Mouse (Mus musculus): ENCODE measurements around the gene Wdr89.
"Not testable (repeated sequence)": the region's sequence is repeated elsewhere in the genome, so short reads cannot be mapped to it uniquely, and the experiment has no call there.

The Wdr89 gene

DNA sequence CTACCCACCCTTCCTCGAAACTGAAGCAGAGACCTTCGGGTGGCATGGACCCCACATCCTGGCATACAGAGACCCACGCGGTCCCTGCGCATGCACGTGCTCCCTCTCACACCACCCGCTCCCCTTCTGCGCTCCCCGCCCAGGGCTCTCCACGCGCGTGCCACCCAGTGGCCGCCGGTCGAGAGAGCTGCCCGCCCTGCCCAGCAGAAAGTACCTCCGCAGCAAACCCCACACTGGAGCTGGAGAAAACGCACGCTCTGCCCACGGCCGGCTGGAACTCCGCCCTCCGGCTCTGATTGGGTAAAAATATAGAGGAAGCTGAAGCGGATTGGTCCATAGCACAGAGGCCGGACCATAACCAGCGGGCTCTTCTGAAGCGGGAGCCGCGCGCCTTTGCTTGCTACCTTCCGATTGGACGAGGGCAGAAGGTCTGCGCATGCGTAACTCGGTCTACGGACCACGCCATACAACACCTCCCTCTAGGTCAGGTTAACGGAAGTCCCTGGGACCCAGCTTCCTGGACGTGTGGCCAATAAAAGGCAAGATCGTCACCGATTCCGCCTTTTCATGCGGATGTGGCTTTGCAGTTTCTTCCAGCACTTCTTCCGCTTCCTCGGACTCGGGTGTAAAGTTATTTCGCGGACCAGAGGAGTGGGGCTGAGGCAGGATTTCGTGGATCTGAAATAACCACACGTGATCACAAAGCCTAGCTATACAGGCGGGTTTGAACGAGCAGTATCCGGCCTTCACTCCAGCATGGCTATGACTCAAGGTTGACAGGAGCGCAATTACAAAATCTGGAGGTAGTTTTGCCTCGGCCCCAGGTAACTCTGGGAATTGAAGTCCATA is at the start of gene Wdr89:
TSS of gene Wdr89 (minus strand) at position 280 of the 849 bp plus-strand sequence.
- peak; percentile 100 for DNase-seq (ENCODE audit: low spot score)

DNA sequence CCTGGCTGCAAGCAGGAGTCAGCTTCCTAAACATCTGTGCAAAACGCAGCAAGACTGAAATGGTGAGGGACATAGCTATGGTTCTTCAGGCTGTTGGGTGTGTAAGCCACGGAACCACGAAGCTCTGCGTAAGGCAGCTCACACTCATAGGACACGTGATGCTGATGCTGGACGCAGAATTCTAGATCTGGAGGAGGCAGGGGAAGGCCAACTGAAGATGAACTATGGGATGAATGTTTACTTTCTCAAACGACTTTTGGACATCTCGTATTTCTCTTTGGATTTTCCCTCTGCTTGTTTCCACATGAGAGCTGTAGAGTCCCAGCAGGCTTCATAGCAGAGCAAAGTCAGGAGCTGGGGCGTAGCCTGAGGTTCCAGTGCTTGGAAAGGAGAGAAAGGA is 44.3 kb upstream of the Wdr89 start:
- no peak for DNase-seq (ENCODE audit: low spot score)

DNA sequence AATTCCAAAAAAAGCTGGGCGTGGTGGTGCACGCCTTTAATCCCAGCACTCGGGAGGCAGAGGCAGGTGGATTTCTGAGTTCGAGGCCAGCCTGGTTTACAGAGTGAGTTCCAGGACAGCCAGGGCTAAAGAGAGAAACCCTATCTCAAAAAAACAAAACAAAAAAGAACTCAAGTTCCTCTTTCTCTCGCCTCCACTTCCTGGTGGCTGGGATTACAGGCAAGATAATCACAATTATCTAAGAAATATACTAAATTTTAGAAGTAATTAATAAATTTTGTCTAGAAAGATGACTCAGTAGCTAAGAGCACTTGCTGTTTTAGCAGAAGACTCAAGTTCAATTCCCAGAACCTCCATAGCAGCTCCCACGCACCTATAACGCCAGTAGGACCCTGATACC is 43.6 kb upstream of the Wdr89 start:
- DNase-seq (ENCODE audit: low spot score): not testable (repeated sequence)

GRCm38 (mm10) chr12:75710596-75711376 is 41.4 kb upstream of the Wdr89 start:
- no peak for DNase-seq (ENCODE audit: low spot score)

GRCm38 (mm10) chr12:75709506-75709905 is 40.2 kb upstream of the Wdr89 start:
- DNase-seq (ENCODE audit: low spot score): no peak

GRCm38 (mm10) chr12:75706670-75707069 is 37.3 kb upstream of the Wdr89 start:
- no peak for DNase-seq (ENCODE audit: low spot score)

- DNase-seq (ENCODE audit: low spot score): no peak
These were observed 33.4 kb upstream of the Wdr89 start for GRCm38 (mm10) chr12:75702739-75703122.

DNA sequence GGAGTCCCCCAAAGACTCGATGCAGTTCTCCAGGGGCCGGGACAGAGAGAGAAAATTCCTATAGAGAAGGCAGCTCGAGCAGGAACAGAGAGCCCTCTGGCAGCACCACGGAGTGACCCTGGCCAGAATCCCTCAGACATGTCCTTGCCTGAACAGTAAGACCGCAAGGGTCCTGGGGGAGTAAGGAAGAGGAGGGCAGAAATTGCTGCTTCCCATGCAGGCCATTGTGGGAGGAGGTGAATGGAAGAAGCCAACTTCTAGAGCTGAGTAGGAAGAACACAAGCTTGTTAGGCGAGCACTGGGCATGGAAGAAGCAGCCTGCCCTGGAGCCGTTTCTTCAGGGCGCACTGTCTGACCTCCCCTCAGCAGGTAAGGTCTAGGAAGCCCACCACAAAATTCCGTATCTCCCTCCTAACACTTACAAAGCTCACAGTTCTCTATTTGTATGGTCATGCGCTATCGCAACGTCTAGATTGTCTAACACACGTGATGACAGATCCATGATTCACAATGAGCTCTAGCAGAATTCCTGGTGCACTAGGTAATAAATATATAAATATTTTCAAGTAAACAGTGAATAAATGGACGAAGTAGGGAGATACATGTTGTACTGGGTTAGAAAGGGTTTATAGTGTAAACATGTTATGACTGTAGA is 32.9 kb upstream of the Wdr89 start:
- DNase-seq (ENCODE audit: low spot score): no peak

DNA sequence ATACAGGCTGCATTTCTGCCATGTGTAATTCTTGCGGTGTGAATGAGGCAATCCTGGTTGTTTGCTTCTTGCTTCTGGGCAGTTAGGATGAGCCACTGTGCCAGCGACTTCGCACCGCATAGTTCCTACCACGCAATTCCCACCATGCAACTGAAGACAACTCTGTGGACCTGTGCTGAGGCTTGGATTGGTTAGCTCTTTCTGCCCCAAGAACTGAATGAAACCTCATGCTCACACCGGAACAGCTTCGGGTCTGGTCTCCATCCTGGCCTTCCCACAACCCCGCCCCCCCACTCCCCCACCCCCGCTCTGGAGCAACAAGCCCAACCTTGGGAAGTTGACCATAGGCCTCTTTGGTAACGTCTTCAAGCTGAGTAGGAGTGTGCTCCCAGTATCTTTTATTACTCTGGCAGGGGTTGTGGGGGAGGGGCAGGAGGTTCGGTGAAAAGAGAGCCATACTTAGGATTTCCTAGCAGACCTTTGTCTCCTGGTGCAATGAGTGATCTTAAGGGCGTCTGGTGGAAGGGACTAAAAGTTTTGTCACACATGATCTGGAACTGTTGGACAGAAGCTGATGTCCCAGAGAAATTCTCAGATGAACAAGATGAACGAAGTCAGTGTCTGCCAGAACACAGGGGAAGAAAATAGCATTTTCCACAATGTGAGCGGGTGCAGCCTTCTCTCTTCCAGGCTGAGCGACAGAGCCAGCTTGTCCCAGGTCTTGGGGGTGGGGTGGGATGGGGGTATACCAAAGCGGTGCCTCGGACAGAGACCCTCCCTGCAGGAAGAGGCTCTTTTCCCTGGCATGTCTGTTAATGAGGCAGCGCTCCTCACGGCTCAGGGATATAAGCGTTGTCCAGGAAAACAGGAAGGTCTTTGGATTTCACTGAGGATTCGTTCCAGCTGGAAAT is 32.1 kb upstream of the Wdr89 start:
- peak; percentile 25 for DNase-seq (ENCODE audit: low spot score)

DNA sequence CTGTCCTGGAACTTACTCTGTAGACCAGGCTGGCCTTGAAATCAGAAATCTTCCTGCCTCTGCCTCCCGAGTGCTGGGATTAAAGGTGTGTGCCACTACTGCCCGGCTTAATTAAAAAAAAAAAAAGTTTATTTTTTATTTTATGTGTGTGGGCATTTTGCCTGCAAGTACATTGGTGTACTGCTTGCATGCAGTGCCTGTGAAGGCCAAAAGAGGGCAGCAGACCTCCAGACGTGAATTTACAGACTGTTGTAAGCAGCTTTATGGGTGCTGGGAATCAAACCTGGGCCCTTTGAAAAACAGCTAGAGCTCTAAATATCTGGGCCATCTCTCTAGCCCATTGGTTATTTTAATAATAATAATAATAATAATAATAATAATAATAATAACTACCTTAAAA is 29.4 kb upstream of the Wdr89 start:
- no peak for DNase-seq (ENCODE audit: low spot score)

DNA sequence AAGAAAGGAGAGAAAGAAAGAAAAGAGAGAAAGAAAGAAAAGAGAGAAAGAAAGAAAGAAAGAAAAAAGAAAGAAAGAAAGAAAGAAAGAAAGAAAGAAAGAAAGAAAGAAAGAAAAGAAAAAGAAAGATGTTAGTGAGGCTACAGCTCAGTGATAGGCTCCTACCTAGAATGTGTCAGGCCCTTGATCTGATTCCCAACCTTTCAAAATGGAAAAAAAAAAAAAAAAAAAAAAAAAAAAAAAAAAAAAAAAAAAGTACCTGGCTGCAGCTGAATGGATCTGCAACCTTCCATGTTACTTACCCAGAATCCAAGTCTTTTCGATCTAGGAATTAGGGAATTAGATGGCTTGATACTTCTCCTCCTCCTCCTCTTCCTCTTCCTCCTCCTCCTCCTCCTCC is 26.5 kb upstream of the Wdr89 start:
- DNase-seq (ENCODE audit: low spot score): not testable (repeated sequence)

- no peak for DNase-seq (ENCODE audit: low spot score)
These were observed 19.7 kb upstream of the Wdr89 start for GRCm38 (mm10) chr12:75689003-75689402.

DNA sequence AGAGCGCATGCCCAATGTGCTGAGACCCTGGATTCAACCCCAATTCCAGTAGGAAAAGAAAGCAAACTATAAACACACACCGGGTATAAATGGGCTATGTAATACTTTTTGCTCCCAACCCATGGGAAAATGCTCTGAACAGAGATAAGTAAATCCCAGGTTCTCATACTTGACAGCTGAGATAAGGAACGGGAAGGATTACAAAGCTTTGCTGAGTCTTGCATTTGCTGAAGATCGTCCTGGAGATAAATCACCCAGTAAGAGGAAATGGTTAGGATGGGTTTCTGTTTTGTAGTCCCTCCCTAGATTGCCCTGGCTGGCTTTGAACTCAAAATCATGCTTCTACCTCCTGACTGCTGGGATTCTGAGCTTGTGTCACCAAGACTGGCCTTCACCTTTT is 18.0 kb upstream of the Wdr89 start:
- DNase-seq (ENCODE audit: low spot score): no peak

DNA sequence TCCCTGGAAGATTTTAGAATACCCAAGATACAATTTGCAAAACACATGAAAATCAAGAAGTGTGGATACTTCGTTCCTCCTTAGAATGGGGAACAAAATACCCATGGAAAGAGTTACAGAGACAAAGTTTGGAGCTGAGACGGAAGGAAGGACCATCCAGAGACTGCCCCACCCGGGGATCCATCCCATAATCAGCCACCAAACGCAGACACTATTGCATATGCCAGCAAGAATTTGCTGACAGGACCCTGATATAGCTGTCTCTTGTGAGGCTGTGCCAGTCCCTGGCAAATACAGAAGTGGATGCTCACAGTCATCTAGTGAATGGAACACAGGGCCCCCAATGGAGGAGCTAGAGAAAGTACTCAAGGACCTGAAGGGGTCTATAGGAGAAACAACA is 14.7 kb upstream of the Wdr89 start:
- DNase-seq (ENCODE audit: low spot score): not testable (repeated sequence)

DNA sequence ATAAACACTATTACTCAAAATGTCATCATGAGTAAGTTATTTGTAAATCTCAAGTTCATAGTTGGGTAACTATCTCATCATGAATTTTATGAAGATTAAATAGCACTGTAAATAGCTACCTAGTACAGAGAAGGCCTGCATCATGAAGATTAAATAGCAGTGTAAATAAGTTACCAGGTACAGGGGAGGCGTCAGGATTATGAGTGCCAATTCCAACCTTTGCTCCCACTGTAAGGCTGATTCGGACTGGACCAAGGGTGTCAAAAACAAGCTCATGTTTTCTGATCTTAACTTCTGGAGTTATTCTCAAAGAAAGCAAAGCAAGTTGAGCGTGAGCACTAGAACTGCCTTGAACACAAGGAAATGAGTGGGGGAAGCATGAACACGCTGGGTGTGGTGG is 14.3 kb upstream of the Wdr89 start:
- no peak for DNase-seq (ENCODE audit: low spot score)

DNA sequence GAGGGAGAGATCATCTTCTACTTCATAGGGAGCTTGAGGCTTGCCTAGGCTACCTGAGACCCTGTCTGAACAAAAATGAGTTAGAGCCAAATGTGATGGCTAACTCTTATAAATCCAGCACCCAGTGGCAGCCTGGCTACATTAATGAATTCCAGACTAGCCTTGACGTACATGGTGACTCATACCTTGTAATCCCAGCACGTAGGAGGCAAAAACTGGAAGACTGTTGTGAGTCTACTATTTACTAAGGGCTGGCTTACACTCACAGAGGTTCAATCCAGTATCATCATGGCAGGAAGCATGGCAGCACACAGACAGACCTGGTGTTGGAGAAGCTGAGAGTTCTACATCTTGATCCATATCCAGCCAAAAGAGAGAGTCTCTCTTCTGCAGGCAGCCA is 13.5 kb upstream of the Wdr89 start:
- DNase-seq (ENCODE audit: low spot score): no peak

- no peak for DNase-seq (ENCODE audit: low spot score)
These were observed 11.8 kb upstream of the Wdr89 start for GRCm38 (mm10) chr12:75681101-75681500.

- no peak for DNase-seq (ENCODE audit: low spot score)
These were observed 9.1 kb upstream of the Wdr89 start for GRCm38 (mm10) chr12:75678393-75678792.

DNA sequence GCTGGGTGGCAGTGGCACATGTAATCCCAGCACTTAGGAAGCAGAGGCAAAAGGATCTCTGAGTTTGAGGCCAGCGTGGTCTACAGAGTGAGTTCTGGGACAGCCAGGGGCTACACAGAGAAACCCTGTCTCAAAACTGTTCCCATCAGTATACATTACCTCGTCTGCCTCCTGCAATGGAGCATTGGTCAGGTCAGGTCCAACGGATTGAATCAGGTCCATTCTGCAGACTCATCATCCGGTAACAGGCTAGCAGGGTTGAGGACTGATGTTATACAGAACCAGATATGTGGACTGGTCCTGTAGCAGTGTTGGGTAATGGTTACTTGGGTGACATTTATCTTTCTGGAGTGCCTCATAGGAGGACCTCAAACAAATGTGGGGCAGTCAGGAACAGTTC is 3.3 kb upstream of the Wdr89 start:
- DNase-seq (ENCODE audit: low spot score): no peak

DNA sequence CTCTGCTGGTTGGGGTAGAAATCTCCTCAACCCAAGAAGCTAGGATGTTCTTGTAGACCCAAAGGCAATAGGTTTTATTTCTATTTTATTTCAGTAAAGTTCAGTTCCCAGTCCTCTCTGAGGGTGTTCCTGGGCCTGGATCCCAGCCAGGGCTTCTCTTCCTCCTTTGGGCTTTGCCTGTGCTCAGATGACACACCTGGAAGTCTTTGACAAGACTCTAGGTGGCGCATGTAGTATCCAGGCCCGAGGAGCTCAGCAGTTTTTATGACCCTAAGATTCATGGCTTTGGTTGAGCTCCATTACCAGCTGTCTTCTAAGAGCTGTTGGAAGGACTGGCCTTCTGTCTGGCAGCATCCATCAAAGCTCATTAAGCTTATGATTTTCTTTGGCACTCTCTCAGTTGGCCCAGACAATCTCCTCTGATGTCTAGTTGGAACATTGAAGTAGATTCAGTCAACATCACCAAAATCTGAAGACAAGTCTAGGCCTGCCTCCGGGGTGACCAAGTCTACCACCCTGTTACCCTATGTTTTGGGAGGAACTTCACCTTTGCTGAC is 2.5 kb upstream of the Wdr89 start:
- no peak for DNase-seq (ENCODE audit: low spot score)

- no peak for DNase-seq (ENCODE audit: low spot score)
These were observed 1.3 kb upstream of the Wdr89 start for GRCm38 (mm10) chr12:75670611-75671010.

- no peak for DNase-seq (ENCODE audit: low spot score)
These were observed 450 bp downstream of the Wdr89 start for GRCm38 (mm10) chr12:75668916-75669257.

All from embryo, embryonic 10 days (tissue).